Mouse (Mus musculus): ENCODE measurements around the gene Csnk1d. TPM values are rescaled to one million over a fixed set of nuclear protein-coding genes. Genes with fewer than 3 reads are reported as not detected.

The Csnk1d gene
- polyA plus RNA-seq (2017; shearing (Covaris generic)) = 143 TPM

GRCm38 (mm10) chr11:120990951-120991526 is at the start of gene Csnk1d:
TSS of gene Csnk1d (minus strand) at chr11:120991330.

GRCm38 (mm10) chr11:121039302-121039701 is 48.2 kb upstream of the Csnk1d start, which contains the start of gene Cd7:
TSS of gene Cd7 (minus strand) at chr11:121039418.

GRCm38 (mm10) chr11:120948328-120948727 is 42.8 kb downstream of the Csnk1d start, which contains the start of gene Slc16a3:
TSS of gene Slc16a3 (plus strand) at chr11:120948480.

GRCm38 (mm10) chr11:120932564-120933398 is 58.3 kb downstream of the Csnk1d start, which contains the start of gene Ccdc57:
TSS of gene Ccdc57 (minus strand) at chr11:120932872.

Other genes starting within 250 kb of the Csnk1d start
- gene Hmga1b, start 228.5 kb downstream of the Csnk1d start, polyA plus RNA-seq (2017; shearing (Covaris generic)) = 34.4 TPM
- 3.2 TPM for gene Rfng, start 207.1 kb downstream of the Csnk1d start, polyA plus RNA-seq (2017; shearing (Covaris generic))
- 168 TPM for gene Gps1, start 207.1 kb downstream of the Csnk1d start, polyA plus RNA-seq (2017; shearing (Covaris generic))
- 80.7 TPM for gene Dus1l, start 194.9 kb downstream of the Csnk1d start, polyA plus RNA-seq (2017; shearing (Covaris generic))
- gene Fasn, start 166.8 kb downstream of the Csnk1d start, polyA plus RNA-seq (2017; shearing (Covaris generic)) = 54.9 TPM
- 0.98 TPM for gene Ccdc57, start 58.5 kb downstream of the Csnk1d start, polyA plus RNA-seq (2017; shearing (Covaris generic))
- gene Slc16a3, start 42.9 kb downstream of the Csnk1d start, polyA plus RNA-seq (2017; shearing (Covaris generic)) = 18.6 TPM
- 61.2 TPM for gene Cd7, start 48.1 kb upstream of the Csnk1d start, polyA plus RNA-seq (2017; shearing (Covaris generic))
- not detected for gene Sectm1b, start 72.2 kb upstream of the Csnk1d start, polyA plus RNA-seq (2017; shearing (Covaris generic))
- not detected for gene Sectm1a, start 89.9 kb upstream of the Csnk1d start, polyA plus RNA-seq (2017; shearing (Covaris generic))
- not detected for gene Tex19.2, start 127.3 kb upstream of the Csnk1d start, polyA plus RNA-seq (2017; shearing (Covaris generic))
- gene Tex19.1, start 154.8 kb upstream of the Csnk1d start, polyA plus RNA-seq (2017; shearing (Covaris generic)) = not detected
- gene Uts2r, start 168.9 kb upstream of the Csnk1d start, polyA plus RNA-seq (2017; shearing (Covaris generic)) = not detected
- gene Hexdc, start 213.1 kb upstream of the Csnk1d start, polyA plus RNA-seq (2017; shearing (Covaris generic)) = 3.6 TPM
- 9.1 TPM for gene Ogfod3, start 213.4 kb upstream of the Csnk1d start, polyA plus RNA-seq (2017; shearing (Covaris generic))
- 148 TPM for gene Cybc1, start 238.0 kb upstream of the Csnk1d start, polyA plus RNA-seq (2017; shearing (Covaris generic))
- gene Narf, start 245.9 kb upstream of the Csnk1d start, polyA plus RNA-seq (2017; shearing (Covaris generic)) = 49.9 TPM